Mouse (Mus musculus): Measurements from ENCODE around the gene Htra1. TPM values are rescaled to one million over a fixed set of nuclear protein-coding genes. Genes with fewer than 3 reads are reported as not detected.

The Htra1 gene
- 20.4 and 27.9 TPM in 2 replicates for polyA plus RNA-seq (2015; fragmentation: Nextera tagmentation; extraction: Ambion mirVana)

GRCm38 (mm10) chr7:130935793-130936471 lies at the start of gene Htra1:
TSS of gene Htra1 (plus strand) at chr7:130936111.
- Histone ChIP-seq H3K36me3 (ENCODE audit: control insufficient read depth, insufficient read depth) (no peaks in the 10 kb centered on the region), H3K27ac (ENCODE audit: low read length) (no peak within 1 kb of the TSS), H3K4me2 (ENCODE audit: low read length) (peak within 1 kb of the TSS; percentile 75), H3K9ac (replicated peaks; ENCODE audit: low read depth, low read length) (peak within 1 kb of the TSS; percentile 53), H3K27me3 (replicated peaks; ENCODE audit: control insufficient read depth, insufficient read depth, low read length) (peaks cover 52% of the 10 kb centered on the region), H3K4me1 (replicated peaks; ENCODE audit: control insufficient read depth, insufficient read depth, low read length) (peaks cover 20% of the 10 kb centered on the region), H3K9me3 (ENCODE audit: control insufficient read depth, low read length) (peaks cover 2% of the 10 kb centered on the region; the same call in 1 of the 2 replicates), H3K4me3 (replicated peaks; ENCODE audit: low read length) (peak within 1 kb of the TSS; percentile 50)
- under 1% methylated on average over 70 of the region's 70 CpGs for WGBS
- peak; percentile 86 for ATAC-seq

GRCm38 (mm10) chr7:130886246-130886645 lies 49.7 kb upstream of the Htra1 start:
- no peak for ATAC-seq
- WGBS, result 89% methylated on average over 3 of the region's 3 CpGs
- no peak overlapping the region for H3K9ac ChIP-seq (replicated peaks; ENCODE audit: low read depth, low read length)
- H3K27me3 ChIP-seq (replicated peaks; ENCODE audit: control insufficient read depth, insufficient read depth, low read length), result no peaks in the 10 kb centered on the region
- no peaks in the 10 kb centered on the region for H3K9me3 ChIP-seq (ENCODE audit: control insufficient read depth, low read length)
- no peak overlapping the region for H3K4me3 ChIP-seq (replicated peaks; ENCODE audit: low read length)
- no peak overlapping the region for H3K4me2 ChIP-seq (ENCODE audit: low read length)
- no peak overlapping the region for H3K27ac ChIP-seq (ENCODE audit: low read length)
- H3K36me3 ChIP-seq (ENCODE audit: control insufficient read depth, insufficient read depth), result no peaks in the 10 kb centered on the region
- no peaks in the 10 kb centered on the region for H3K4me1 ChIP-seq (replicated peaks; ENCODE audit: control insufficient read depth, insufficient read depth, low read length)

- Histone ChIP-seq H3K9me3 (ENCODE audit: control insufficient read depth, low read length) (no peaks in the 10 kb centered on the region), H3K4me2 (ENCODE audit: low read length) (no peak overlapping the region), H3K36me3 (ENCODE audit: control insufficient read depth, insufficient read depth) (no peaks in the 10 kb centered on the region), H3K4me3 (replicated peaks; ENCODE audit: low read length) (no peak overlapping the region), H3K27ac (ENCODE audit: low read length) (no peak overlapping the region), H3K4me1 (replicated peaks; ENCODE audit: control insufficient read depth, insufficient read depth, low read length) (no peaks in the 10 kb centered on the region), H3K27me3 (replicated peaks; ENCODE audit: control insufficient read depth, insufficient read depth, low read length) (no peaks in the 10 kb centered on the region), H3K9ac (replicated peaks; ENCODE audit: low read depth, low read length) (no peak overlapping the region)
- WGBS, result 6% methylated on average over 3 of the region's 3 CpGs
- ATAC-seq, result no peak
These were observed 48.0 kb upstream of the Htra1 start for GRCm38 (mm10) chr7:130887946-130888345.

GRCm38 (mm10) chr7:130890871-130891270 lies 45.0 kb upstream of the Htra1 start:
- Histone ChIP-seq H3K4me3 (replicated peaks; ENCODE audit: low read length) (no peak overlapping the region), H3K4me2 (ENCODE audit: low read length) (no peak overlapping the region), H3K27ac (ENCODE audit: low read length) (no peak overlapping the region), H3K9ac (replicated peaks; ENCODE audit: low read depth, low read length) (no peak overlapping the region), H3K4me1 (replicated peaks; ENCODE audit: control insufficient read depth, insufficient read depth, low read length) (no peaks in the 10 kb centered on the region), H3K27me3 (replicated peaks; ENCODE audit: control insufficient read depth, insufficient read depth, low read length) (no peaks in the 10 kb centered on the region), H3K9me3 (ENCODE audit: control insufficient read depth, low read length) (no peaks in the 10 kb centered on the region), H3K36me3 (ENCODE audit: control insufficient read depth, insufficient read depth) (no peaks in the 10 kb centered on the region)
- no peak for ATAC-seq
- WGBS, result 22% methylated on average over 2 of the region's 2 CpGs

GRCm38 (mm10) chr7:130892973-130893372 lies 42.9 kb upstream of the Htra1 start:
- Histone ChIP-seq H3K27ac (ENCODE audit: low read length) (no peak overlapping the region), H3K27me3 (replicated peaks; ENCODE audit: control insufficient read depth, insufficient read depth, low read length) (no peaks in the 10 kb centered on the region), H3K4me1 (replicated peaks; ENCODE audit: control insufficient read depth, insufficient read depth, low read length) (no peaks in the 10 kb centered on the region), H3K36me3 (ENCODE audit: control insufficient read depth, insufficient read depth) (no peaks in the 10 kb centered on the region), H3K4me3 (replicated peaks; ENCODE audit: low read length) (no peak overlapping the region), H3K9ac (replicated peaks; ENCODE audit: low read depth, low read length) (no peak overlapping the region), H3K9me3 (ENCODE audit: control insufficient read depth, low read length) (no peaks in the 10 kb centered on the region), H3K4me2 (ENCODE audit: low read length) (no peak overlapping the region)
- ATAC-seq, result no peak
- 84% methylated on average over 6 of the region's 6 CpGs for WGBS

GRCm38 (mm10) chr7:130894931-130895617 lies 40.8 kb upstream of the Htra1 start:
- no peaks in the 10 kb centered on the region; the same call in 1 of the 2 replicates for H3K36me3 ChIP-seq (ENCODE audit: control insufficient read depth, insufficient read depth)
- no peak overlapping the region for H3K4me2 ChIP-seq (ENCODE audit: low read length)
- H3K9me3 ChIP-seq (ENCODE audit: control insufficient read depth, low read length), result no peaks in the 10 kb centered on the region
- H3K4me1 ChIP-seq (replicated peaks; ENCODE audit: control insufficient read depth, insufficient read depth, low read length), result no peaks in the 10 kb centered on the region
- no peaks in the 10 kb centered on the region for H3K27me3 ChIP-seq (replicated peaks; ENCODE audit: control insufficient read depth, insufficient read depth, low read length)
- WGBS, result 49% methylated on average over 9 of the region's 9 CpGs
- H3K4me3 ChIP-seq (replicated peaks; ENCODE audit: low read length), result no peak overlapping the region
- no peak overlapping the region for H3K9ac ChIP-seq (replicated peaks; ENCODE audit: low read depth, low read length)
- ATAC-seq, result no peak
- no peak overlapping the region for H3K27ac ChIP-seq (ENCODE audit: low read length)

- WGBS, result 15% methylated on average over 2 of the region's 2 CpGs
- Histone ChIP-seq H3K36me3 (ENCODE audit: control insufficient read depth, insufficient read depth) (no peaks in the 10 kb centered on the region; the same call in 1 of the 2 replicates), H3K4me3 (replicated peaks; ENCODE audit: low read length) (no peak overlapping the region), H3K9ac (replicated peaks; ENCODE audit: low read depth, low read length) (no peak overlapping the region), H3K9me3 (ENCODE audit: control insufficient read depth, low read length) (no peaks in the 10 kb centered on the region), H3K27me3 (replicated peaks; ENCODE audit: control insufficient read depth, insufficient read depth, low read length) (no peaks in the 10 kb centered on the region), H3K27ac (ENCODE audit: low read length) (no peak overlapping the region), H3K4me1 (replicated peaks; ENCODE audit: control insufficient read depth, insufficient read depth, low read length) (no peaks in the 10 kb centered on the region), H3K4me2 (ENCODE audit: low read length) (no peak overlapping the region)
- ATAC-seq, result no peak
These were observed 40.3 kb upstream of the Htra1 start for GRCm38 (mm10) chr7:130895618-130895945.

GRCm38 (mm10) chr7:130896064-130896463 lies 39.8 kb upstream of the Htra1 start:
- no peak for ATAC-seq
- Histone ChIP-seq H3K4me3 (replicated peaks; ENCODE audit: low read length) (no peak overlapping the region), H3K9ac (replicated peaks; ENCODE audit: low read depth, low read length) (no peak overlapping the region), H3K27ac (ENCODE audit: low read length) (no peak overlapping the region), H3K27me3 (replicated peaks; ENCODE audit: control insufficient read depth, insufficient read depth, low read length) (no peaks in the 10 kb centered on the region), H3K36me3 (ENCODE audit: control insufficient read depth, insufficient read depth) (no peaks in the 10 kb centered on the region; the same call in 1 of the 2 replicates), H3K4me2 (ENCODE audit: low read length) (no peak overlapping the region), H3K4me1 (replicated peaks; ENCODE audit: control insufficient read depth, insufficient read depth, low read length) (no peaks in the 10 kb centered on the region), H3K9me3 (ENCODE audit: control insufficient read depth, low read length) (no peaks in the 10 kb centered on the region)
- WGBS, result 62% methylated on average over 3 of the region's 3 CpGs

GRCm38 (mm10) chr7:130897201-130897600 lies 38.7 kb upstream of the Htra1 start:
- H3K36me3 ChIP-seq (ENCODE audit: control insufficient read depth, insufficient read depth), result no peaks in the 10 kb centered on the region; the same call in 1 of the 2 replicates
- WGBS, result 83% methylated on average over 10 of the region's 10 CpGs
- no peak overlapping the region for H3K4me3 ChIP-seq (replicated peaks; ENCODE audit: low read length)
- no peak for ATAC-seq
- no peak overlapping the region for H3K9ac ChIP-seq (replicated peaks; ENCODE audit: low read depth, low read length)
- no peaks in the 10 kb centered on the region for H3K4me1 ChIP-seq (replicated peaks; ENCODE audit: control insufficient read depth, insufficient read depth, low read length)
- H3K27ac ChIP-seq (ENCODE audit: low read length), result no peak overlapping the region
- H3K9me3 ChIP-seq (ENCODE audit: control insufficient read depth, low read length), result no peaks in the 10 kb centered on the region
- no peaks in the 10 kb centered on the region for H3K27me3 ChIP-seq (replicated peaks; ENCODE audit: control insufficient read depth, insufficient read depth, low read length)
- no peak overlapping the region for H3K4me2 ChIP-seq (ENCODE audit: low read length)

Data from forebrain, embryonic 16.5 days (tissue).